Mouse (Mus musculus) lung, postnatal 14 days (tissue): ENCODE results near the gene Nup85.

Experiments used
- DNase-seq: peaks from one replicate; pipeline ENCODE4 v3.0.0; 2021

Gene Nup85

DNA sequence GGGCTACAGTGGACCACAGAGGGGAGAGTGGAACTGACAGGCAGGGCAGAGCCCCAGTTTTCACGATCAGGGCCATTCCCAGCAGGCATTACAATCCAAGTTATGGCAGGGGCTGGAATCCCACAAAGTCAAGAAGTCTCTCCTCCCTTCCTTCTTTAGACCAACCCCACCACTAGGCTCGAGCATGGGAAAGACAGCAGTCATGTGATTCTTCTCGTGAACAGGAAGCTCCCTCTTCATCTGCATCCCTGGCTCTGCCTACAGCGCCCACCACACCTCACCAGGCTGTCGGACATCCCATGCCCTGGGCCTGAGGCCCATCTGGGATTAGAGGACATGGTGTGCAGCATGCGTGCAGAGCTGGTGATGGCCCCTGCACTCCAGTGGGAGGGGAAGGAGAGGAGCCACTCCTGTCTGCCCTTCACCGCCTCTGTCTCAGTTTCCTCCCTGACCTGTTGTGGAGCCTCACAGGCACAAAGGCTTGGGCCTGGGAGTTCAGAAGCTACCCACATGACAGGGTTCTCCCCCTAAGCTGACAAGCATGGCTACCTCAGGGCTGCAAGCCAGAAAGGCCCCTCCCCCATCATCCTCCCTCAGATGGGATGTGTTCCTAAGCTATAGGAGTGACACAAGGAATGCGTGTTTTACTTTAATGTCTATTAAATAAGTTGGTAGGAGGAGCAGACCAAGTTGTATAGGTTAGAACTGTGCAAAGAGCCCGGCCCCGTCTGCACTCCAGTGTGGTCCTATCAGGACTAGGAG is 50.3 kb downstream of the Nup85 start:
- no peak for DNase-seq

DNA sequence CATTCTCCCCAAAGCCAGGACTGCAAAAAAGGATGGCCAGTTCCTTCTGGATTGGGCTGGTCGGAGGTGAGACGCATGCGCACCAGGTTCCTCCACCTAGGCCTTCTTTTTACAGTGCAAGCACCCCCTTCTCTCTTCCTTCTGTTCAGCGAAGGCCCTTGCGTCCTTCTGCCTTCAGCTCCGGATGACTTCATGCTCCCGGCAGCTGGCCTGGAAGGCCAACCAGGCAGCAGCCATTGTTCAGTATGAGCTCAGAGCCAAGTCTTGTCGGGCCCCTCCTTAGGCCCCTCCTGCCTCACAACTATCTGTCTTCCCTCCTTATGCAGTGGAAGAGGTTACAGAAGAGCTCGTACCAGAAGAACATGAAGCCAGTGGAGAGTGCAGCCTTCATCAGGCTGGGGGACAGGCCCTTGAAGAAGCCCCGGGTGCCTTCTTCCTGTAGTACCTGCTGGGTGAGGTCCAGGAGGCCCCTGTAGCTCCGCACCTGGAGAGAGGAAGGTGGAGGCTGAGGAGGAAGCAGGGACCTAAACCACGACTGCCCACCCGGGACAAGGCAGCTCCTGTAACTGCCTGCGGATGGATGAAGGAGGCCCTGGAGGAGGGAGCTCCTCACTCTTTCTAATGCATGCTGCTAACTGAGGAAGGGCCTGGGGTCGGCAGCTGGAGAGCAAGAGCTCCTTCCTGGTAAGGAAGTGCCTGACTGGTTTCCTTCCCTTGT is 51.0 kb downstream of the Nup85 start:
- no peak for DNase-seq

DNA sequence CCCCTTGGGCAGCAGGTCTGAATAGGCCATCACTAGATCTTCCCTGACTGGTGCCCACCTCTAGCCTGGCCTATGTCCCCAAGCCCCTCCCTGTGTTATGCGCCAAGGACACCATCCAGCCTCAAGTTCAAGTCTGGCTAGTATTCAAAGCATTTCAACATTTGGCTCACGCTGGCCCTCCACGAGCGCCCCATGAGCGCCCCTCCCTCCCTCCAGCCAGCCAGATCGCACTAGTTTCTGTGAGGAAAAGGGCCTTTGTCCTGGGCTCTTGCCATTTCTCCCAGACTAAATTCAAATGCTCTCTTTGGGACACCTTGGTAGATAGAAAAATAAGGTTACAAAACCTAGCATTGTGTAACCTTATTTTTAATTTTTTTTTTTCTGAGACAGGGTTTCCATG is 51.6 kb downstream of the Nup85 start:
- DNase-seq = no peak

DNA sequence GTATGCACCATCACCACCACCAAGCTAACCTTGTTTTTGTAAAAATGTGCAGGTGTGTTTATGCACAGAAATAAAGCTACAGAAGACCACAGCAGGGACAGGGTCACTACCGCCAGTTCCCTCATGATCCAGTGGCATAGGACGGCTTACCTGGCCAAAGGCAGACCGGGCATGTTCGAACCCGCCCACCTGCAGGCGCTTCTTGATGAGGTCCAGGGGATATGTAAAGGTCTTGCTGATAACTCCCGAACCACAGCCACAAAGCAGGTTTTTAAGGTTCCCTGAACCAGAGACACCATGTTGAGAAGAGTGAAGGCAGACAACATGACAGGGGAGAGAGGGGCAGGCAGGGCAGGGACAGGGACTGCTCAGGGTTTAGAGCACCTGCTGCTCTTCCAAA is 52.1 kb downstream of the Nup85 start:
- DNase-seq = no peak

DNA sequence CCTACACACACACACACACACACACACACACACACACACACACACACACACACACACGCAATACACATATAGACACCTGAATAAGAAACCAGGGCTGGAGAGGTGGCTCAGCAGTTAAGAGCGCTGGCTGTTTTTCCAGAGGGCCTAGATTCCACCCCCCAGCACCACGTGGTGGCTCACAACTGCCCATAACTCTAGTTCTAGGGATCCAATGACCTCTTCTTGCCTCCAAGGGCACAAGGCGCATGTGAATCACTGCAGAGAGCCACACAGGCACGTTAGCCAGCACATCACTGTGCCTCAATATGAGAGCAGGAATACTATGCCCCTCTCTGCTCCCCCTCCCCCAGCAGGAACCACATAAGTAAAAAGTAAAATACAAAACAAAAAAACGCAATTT is 52.7 kb downstream of the Nup85 start:
- DNase-seq = no peak

DNA sequence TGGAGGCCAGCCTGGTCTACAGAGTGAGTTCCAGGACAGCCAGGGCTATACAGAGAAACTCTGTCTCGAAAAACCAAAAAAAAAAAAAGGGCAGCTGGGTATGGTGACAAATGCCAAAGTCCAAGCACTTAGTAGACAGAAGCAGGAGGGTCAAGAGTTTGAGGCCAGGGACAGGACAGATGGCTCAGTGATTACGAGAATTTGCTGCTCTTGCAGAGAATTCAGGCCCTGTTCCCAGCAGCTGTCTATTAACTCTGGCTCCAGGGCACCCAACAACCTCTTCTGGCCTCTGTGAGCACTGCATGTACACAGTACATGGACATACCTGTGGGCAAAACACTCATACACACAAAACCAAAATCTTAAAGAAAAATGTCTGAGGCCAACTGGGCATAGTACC is 53.8 kb downstream of the Nup85 start:
- no peak for DNase-seq

DNA sequence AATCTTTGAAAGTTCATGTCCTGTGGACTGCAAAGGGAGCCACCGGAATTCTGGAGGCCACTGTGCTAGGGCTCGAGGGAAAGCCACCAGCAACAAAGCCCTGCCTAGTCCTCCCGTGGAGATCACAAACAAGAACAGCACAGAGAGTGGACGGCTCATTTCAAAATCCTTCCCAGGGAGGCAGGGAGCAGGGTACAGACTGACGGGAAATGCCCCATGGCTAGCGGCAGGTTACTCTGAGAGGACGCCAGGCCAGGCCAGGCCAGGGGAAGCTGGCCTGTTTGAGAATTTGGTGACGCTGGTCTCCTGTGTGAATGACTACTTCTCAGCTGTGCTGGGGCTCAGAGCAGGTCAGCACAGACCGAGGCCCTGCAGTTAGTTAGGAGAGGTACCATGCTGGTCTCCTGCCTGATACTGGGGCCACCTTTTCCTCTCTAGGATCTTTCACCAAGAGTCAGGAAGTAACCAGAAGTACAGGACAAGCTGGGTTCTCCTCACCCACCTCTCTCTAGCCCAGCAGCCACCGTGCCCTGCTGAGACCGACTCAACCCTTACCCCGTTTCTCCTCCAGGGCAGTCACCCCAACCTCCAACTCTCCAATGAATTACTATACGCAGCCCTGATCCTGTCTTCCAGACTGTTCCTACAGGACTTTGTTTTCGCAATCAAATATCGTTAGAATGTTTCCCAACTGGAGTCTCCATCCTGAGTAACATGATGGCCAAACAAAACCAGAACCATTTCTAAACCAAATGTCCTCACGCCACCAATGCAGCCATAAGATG is 54.7 kb downstream of the Nup85 start:
- DNase-seq = no peak

DNA sequence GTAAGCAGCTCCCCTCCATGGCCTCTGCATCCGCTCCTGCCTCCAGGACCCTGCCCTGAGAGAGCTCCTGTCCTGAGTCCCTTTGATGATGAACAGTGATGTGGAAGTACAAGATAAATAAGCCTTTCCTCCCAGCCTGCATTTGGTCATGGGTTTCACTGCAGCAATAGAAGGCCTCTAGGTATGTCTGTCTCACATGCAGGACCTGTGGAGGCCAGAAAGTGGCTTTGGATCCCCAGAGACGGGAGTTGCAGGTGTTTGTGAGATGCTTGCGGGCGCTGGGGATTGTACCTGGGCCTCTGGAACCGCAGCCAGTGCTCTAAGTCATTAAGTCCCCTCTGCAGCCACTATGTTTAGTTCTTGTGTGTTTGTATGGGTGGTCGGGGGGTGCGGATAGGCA is 55.7 kb downstream of the Nup85 start:
- no peak for DNase-seq

DNA sequence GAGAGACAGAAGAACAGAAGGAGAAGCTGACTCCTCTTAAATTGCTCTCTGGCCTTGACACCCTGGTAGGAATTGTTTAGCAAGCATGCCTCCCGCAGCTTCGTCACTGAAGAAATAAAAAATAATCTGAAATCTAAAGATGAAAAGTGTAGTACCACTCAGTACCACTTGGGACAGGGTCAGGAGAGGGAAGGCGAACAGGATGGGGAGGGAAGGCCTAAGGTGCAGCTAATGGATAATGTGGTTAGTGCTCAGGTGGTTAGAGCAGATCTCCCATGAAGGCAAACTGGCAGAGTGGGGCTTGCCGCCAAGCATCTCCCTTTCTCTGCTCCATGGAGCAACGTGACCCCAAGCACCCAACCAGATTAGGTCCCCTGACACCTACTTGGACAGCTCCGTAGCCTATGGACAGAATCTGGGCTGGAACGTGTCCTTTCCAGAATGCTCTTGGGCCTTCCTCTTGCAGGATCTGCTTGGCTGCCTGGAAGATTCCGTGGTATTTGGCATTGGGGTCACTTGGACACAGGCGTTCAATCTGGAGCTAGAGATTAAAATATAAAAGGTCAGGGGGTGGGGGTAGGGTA is 59.3 kb downstream of the Nup85 start:
- DNase-seq = no peak

DNA sequence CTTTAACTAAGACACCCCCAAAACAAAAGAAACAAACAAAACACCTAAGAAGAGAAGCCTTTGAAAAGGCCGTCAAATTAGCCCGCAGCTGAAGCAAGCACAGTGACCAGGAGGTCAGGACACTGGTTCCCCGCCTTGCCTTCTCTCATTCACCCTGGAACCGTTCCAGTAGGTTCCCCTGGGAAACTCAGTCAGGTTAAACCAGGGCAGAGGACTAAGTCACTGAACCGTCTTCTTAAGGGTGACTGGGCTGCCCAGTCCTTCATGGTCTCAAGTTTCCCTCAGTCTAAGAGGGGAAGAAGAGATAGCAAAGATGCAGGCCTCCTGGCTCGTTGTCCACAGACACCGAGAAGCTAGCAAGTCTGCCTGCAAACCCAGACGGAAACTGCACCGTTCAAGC is 61.6 kb downstream of the Nup85 start:
- no peak for DNase-seq

DNA sequence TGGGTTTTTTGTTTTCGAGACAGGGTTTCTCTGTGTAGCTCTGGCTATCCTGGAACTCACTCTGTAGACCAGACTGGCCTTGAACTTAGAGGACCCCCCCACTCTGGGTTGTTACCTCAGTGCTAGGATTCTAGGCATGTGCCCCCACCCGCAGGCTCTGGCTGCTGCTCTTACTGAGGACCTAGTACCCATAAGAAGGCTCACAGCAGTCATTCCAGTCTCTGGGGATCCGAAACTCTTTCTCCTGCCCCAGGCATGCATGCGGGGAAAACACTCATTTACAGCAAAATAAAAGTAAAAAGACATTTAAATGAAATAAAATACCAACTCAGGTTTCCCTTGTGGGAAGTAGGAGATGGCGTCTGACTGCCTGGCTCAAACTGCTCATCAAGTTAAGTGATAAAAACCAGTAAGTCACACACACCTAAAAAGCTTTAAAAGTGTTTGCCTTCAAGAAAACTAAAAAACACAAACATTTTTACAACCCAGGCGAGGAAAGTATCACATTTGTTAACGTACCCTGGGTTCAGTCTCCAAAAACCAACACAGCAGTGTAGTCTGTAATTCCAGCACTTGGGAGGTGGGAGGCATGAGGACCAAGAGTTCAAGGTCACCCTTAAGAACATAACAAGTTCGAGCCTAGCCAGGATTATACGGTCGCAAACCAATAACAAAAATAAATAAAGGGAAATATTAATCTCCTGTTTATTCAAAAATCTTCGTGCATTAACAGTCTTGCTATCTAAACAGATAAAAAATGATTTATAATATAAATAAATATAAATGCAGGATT is 62.8 kb downstream of the Nup85 start:
- no peak for DNase-seq

DNA sequence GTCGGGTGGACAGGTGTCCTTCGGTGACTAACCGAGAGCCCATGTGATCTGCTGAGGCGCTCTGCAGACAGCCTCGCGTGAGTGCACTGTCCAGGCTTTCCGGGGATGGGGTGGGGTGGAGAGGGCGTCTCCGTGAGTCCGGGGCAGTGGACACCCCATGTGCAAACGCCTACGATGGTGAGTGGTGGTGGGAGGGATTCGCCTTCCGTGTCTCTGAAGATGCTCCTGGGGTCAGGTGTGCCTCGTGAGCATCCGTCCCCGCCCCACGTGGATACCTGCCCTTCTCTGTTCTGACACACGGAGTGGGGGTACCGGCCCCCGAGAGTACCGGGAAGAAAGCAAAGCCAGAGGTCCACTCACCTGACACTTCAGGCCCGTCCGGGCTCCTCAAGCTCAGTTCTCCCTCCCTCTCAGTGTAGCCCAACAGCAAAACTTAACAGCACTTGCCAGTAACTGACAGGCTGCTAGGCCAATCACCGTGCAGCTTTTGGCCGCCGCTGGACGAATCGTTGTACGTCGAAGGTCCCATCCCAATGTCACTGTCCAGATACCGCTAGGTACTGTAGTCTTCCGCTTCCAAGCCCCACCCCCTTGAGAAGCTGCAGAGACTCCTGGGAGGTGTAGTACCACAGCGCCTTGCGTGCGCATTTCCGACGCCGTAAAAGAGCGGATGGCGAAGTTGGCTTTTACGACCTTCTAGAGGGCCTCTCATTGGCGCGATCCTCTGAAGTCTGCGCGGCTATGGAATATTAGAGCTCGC is 63.7 kb downstream of the Nup85 start, which contains the start of gene Slc25a19:
Gene Slc25a19 (minus strand): TSS at position 591 of the 760 bp plus-strand sequence.
- DNase-seq = peak; percentile 99

DNA sequence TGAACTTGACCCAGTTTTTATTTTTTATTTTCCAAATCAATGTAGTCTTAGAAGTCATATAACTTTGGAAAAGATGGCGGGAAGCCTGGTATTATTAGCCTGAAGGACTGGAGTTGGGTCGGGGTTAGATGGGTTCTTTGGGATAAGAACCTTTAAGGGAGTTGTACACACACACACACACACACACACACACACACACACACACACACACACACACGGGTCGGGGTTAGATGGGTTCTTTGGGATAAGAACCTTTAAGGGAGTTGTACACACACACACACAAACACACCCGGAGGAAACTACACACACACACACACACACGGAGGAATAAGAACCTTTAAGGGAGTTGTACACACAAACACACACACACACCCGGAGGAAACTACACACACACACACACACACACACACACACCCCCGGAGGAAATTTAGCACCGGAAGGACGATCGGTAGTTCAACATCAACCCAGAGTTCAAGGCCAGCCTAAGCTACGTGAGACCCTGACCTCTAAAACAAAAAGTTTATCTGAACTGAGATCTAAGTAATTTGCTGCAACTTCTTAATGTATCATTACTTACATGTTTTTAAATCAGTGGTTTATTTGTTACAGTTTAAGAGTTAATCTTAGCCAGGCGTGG is 64.3 kb downstream of the Nup85 start:
- DNase-seq = no peak

DNA sequence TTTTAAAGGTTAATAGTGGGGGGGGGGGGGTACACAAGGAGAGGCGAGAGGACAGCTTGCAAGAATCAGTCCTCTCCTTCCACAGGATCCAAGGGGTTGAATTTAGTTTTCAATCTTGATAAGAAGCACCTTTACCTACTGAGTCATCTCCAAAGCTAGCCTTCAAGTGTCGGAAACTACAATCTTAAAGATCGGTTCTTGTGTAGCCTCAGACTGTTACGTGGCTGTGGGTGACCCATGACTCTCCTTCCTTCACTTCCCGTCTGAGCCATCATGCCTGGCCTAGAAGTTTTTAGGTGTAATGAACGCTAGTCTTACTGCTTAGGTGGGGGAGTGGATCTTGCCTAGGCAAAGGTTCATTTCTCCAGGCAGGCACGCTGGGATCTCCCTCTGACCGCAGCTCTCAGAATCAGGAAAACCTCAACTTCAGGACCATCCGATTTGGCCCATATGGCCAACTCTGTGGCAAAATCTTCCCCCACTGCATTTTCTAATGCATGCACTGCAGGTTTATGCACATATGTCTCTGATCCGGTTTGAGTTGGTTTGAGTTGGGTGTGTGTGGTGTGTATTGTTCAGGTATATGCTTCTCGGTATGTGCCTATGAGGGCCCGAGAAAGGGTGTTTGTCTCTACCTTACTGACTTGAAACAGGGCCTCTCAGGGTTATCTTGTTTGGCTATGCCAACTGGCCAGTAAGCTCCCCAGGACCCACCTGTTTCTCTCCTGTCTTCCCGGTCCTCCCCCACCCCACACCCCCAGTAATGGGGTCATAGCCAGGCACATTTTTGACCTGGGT is 65.7 kb downstream of the Nup85 start:
- DNase-seq = no peak

DNA sequence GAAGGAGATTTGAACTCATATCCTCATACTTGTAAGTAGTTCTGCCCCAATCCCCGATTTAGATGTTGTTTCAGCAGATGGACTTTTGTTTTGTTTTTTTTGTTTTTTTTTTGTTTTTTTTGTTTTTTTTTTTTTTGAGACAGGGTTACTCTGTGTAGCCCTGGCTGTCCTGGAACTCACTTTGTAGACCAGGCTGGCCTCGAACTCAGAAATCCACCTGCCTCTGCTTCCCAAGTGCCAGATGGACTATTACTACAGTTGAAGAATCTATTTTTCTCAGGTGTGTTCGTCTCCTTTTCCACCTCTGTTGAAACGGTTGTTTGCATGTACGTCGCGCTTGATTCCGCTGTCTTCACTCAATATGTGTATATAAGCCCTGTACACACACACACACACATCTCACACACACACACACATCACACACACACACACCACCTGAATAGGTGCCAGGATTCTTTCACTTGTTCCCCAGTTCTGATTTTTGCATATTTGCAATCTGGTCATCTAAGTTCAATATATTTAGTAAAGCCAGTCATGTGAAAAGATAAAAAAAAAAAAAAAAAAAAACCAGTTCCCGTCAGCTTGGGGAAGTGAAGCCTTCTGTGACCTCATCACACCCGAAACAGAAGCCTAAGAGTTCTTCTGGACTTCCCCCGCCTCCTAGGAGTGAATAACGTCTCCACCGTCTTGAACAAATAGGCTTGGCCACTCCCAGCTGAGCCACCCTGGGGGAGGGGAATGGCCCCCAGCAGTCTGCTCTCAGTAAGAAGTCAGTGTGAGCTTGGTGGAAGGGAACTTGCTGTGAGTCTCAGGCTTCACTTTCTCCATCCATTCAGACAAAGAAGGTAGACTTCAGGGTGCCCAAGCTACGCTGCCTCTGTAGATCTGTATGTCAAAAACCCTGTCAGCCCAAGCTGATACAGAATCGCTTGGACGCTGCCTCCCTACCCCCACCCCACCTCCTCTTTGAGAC is 66.6 kb downstream of the Nup85 start:
- DNase-seq = peak; percentile 57

DNA sequence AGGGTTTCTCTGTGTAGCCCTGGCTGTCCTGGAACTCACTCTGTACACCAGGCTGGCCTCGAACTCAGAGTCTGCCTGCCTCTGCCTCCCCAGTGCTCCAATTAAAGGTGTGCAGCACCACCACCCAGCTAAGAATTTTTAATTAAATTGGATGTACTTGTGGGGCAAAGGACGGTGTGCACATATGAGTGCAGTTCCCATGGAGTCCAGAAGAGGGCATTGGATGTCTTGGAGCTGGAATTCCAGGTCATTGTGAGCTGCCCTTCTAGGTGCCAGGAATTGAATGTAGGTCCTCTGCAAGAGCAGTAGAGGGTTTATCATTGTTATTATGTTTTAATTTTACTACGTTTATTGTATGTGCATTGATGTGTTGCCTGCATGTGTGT is 67.3 kb downstream of the Nup85 start:
- peak; percentile 68 for DNase-seq

DNA sequence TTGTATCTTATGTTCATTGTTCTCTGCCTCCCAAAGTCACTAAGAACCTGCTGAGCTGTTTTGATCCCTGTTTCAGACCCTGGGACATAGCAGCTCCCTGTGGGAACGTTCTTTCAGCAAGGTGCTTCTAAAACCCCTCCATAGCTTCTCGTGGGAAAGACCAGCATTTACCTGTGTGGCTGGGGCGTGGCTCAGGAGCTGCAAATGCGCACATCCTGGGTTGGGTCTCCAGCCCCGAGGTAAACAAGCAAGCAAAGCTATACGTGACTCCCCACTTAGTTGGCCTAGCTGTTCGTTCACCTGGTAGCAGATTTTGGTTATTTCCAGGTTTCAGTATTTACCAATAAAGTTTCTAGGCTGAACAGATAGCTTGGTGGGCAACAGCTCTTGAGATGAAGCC is 68.0 kb downstream of the Nup85 start:
- DNase-seq = no peak

DNA sequence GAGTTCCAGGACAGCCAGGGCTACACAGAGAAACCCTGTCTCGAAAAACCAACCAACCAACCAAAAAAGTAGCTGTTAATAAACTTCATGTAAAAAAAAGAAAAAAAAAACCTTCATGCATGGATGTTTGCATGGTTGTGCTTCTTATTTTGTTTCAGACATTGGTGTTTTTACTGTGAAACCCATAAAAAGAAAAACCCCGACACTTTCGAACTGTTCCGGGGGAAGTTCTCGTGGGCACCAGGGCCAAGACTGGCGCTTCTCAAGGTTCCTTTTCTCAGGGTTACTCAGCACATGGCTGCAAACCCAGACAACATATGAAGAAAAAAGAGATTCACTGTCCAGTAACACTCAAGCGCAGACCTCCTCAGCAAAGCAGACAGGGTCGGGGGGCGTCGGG is 68.6 kb downstream of the Nup85 start:
- no peak for DNase-seq
